Mouse (Mus musculus): ENCODE results near the gene Mrps14.

Mrps14 gene

DNA sequence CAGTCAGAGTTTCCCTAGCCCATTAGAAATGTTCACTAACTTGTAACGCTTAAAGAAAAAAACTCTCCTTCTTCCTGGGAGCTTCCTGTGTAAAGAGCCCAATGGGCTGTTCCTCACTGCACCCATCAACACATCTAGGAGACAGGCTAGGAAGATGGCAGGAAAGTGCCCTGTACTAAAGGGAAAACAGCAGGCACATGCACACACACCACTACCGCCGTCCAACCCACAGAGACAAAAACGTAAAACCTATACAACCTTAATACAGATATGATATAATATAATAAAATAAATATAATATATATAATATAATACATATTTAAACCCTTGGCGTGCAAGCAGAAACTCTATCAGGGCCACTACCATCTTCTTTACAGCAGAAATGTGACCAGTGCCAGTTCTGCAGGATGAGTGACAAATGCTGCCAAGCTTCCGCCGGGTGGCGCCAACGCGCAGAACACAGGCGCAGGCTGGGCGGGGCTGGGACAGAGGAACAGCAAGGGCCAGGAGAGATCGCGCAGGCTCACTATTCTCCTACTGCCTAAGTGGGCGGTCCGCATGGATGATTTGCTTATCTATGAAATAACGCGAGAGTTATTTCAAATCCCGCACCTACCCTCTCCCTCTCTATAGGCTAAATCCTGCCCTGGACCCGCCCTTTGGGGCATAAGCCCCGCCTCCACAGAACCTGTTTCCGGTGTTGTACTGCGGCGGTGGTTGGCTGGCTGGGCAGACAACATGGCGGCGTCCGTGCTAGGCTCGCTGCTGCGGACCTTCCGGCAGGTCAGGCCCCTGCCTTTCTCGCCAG, at the start of gene Mrps14:
Mrps14 (plus strand) TSS at position 687 of the 808 bp plus-strand sequence.
- peak; percentile 99 for DNase-seq

DNA sequence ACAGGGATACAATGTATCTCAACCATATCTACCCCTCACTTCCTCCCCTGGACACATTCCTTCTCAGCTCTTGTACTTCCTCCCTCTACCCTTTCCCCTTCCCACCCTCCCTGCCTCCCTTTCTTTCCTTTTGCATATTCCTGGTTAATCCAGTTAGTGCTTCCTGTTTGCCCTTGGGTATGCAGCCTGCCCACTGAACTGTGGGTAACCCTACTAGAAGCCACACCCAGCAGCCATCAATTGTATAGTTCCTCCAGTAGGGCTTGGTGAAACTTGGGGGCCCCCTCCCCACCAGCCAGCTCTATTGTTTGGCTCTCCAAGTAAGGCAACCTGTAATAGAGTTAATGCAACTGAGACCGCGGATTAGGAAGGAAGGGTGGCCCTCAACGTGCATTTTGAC, 49.4 kb upstream of the Mrps14 start:
- DNase-seq, result no peak

DNA sequence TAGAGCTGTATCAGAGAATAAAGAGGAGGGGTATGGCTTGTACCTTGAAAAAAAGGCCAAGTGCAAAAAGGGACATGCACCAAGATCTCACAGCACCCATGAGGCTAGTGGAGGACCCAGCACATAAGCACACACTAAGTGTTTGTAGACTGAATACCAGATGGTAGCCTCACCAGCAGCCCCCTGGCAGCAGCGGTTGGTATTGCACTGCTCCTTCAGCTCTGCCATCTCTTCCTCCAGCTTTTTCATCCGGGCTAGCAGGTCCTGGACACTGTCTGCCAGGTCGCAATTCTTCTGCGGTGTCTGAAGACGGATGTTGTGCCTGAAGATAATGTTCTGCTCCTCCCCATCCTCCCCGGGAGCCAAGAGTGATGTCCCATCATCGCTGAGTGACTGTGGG, 47.7 kb upstream of the Mrps14 start:
- DNase-seq, result no peak

DNA sequence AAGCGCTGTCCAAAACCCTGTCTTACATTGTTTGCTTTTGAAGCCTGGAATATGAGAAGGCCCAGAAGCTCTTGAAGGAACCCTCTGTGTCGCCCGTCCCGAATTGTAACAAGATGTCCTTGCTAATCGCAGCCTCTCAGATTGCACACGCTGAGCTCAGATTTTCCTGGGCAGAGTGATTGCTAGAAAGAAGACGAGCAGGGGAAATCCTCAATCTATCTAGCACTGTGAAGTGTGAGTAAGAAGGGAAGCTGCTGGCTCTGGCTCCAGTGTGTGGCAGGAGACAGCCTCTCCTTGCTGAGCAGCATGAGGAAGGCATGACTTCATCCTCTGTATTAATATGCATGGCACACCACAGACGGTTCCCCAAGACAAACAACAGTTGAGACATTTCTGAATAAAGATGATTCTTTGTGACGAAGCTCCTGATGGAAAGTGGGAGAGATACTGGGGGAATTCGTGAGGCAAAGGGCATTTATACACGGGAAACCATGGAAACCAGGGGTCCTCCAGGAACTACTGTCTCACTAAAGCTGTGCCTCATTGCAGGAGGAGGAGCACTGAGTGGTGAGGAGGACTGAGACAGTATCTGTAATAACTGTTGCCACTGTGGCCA, 45.6 kb upstream of the Mrps14 start:
- no peak for DNase-seq

DNA sequence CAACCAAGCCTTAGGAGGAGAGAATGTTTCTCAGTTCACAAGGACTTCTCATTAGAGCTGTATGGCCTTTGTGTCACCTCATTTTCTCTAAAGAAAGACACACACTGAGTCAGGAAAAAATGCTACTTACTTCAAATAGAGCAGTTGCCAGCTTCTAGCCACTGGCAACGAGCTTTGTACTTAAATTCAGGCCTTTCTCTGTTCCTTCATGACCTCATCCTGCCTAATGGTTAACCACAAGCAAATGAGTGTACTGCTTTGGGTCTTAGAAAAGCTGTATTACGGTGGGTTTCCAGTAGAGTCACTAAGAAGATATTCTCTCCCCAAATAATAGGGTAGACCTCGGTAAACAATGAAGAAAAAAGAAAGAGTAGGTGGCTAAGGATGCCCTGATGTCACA, 44.3 kb upstream of the Mrps14 start:
- no peak for DNase-seq

DNA sequence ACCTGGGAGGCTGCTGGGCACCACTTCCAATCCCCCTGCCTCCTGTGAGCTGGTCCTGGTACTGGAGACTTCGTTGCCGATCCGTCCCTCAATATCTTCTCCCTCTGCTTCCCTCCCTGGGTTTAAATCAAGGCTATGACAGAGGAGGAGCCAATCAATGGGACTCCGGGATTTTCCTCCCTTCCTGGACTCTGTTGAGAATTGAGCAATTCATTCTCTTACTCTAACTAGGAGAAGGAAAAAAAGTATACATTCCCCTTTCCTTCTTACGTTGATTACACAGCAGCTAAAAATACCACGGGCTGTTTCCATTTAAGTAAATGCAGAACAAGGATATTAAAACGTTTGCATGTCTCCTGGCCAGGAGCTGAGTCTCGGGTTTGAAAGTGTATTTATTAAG, 41.5 kb upstream of the Mrps14 start, which contains the start of gene Tnn:
Tnn (minus strand) TSS at position 101 of the 400 bp plus-strand sequence.
- no peak for DNase-seq

DNA sequence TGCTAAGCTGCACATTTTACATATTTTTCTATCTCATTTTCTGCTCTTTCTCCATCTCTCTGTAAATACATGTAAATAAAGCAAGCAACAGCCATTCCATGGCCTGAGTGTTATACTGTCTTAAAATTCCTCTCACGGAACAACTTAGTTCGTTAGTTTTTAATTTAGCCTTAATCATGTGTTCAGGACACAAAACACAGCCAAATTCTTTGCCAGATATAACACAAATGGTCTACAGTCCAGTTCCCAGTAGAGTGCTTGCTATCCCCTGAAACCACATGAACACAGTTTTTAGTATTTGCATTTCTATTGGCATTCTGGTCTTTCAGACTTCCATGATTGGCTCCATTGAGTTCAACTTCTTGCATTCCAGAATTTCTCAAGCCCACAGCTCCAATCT, 36.8 kb upstream of the Mrps14 start:
- DNase-seq, result no peak

DNA sequence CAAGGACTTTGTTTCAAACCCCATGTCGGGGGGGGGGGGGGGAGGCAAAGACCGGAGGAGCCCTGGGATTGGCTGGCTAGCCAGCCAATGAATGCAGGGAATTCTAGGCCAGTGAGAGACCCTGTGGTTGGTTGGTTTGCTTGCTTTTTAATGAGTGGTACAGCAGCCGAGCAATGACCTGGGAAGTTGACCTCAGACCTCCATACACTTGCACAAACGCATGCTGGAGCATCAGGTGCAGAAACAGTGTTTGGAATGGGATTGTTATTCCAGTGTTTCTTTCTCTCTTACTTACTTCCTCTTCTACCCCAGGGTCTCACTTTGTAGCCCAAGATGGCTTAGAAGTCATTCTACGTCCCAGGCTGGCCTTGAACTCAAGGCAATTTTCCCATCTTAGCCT, 28.4 kb upstream of the Mrps14 start:
- DNase-seq, result no peak

DNA sequence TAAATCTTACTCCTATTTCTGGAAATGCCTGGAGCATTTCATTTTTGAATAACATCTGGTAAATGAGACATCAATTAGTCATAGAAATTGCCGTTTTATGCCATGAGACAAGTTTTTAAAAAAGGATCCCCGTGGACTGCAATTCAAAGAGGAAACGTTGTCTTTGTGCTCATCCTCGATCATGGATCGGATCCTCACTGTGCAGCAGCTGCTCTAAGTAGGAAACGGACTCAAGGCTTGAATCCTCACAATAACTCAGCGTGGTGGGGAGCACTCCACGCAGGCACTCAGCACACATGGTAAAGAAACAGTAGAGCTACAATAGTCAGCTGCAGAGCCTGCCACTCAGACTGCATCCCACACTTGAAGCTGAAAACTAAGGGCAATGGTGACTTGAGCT, 18.1 kb upstream of the Mrps14 start:
- DNase-seq, result no peak

DNA sequence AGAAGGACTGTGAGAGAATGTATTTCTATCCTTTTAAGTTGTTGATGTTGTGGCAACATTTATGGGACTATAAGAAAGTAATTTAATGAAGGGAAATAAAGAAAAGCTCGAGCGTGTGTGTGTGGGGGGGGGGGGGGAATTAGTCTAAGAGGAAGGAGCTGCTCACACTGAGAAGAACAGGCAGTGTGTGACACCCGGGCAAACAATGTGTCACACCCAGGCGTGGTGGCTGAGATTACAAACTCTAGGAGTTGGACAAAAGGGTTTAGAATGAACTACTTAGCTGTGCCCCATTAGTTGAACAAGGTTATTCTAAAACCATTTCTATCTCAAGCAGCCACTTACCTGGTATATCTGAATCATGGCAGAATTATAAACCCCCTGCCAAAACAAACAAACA, 13.8 kb upstream of the Mrps14 start:
- no peak for DNase-seq

DNA sequence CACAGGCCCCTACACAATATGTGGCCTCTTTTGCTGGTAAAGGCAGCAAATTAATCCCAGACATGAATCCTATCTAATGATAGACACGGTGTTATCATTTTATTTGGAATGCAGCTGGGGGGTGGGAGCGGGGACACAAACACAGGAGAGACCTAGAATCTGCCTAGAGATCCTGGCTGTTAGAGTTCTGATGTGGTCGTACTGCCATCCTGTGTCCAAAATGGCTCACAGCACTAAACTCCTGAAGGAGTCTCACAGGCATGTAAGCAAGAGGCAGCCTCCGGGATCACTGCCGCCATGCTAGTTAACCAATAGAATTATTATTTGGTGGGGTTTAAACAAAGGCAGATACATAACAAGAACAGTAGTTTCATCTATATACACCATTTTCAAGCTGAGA, 10.5 kb upstream of the Mrps14 start:
- DNase-seq, result peak; percentile 8

DNA sequence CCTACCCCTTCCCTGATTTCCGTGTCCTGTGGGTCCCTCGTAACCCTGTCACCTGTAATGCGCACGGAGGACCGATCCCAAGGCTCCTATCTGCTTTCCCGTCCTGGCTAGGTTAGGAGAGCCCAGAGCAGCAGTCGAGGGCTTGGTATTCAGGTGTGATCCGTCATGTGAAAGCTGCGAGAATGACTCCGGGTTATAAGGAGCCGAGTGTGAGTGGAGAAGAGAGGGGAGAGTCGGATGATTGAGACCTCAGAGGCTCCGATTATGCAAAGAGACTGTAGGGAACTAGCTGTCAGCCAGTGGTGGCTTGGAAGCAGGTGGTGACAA, 285 bp downstream of the Mrps14 start:
- no peak for DNase-seq

DNA sequence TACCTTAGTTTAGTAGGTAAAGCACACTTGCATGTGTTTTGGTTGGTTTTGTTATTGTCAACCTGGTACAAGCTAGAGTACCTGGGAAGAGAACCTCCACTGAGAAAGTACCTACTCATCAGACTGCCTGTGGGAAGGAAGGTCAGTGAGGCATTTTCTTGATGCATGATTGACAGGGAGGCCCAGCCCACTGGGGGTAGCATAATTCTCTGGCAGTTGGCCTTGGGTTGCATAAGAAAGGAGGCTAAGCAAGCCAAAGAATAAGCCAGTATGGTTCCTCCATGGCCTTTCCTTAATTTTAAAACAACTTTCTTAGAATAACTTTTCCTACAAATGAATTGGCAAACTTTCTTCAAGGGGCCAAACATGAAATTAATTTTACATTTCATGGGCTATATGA, 10.5 kb downstream of the Mrps14 start:
- DNase-seq, result no peak

DNA sequence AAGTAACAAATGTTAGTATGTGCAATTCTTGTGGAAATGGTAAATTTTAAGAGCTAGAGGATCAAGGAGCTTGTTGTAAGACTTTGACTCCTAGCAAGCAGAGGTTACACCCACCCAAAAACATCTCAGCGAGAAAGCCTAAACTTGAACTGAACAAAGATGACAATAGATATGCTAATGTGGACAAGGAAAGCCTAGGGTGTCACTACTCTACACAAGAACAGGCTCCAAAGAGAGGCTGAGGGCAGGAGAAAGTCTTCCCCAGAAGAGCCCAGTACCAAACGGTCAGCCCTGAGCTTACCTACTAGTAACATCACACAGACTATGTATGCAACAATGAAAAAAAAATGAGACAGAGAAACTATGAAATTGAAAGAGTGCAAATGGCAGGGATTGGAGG, 14.8 kb downstream of the Mrps14 start:
- no peak for DNase-seq

DNA sequence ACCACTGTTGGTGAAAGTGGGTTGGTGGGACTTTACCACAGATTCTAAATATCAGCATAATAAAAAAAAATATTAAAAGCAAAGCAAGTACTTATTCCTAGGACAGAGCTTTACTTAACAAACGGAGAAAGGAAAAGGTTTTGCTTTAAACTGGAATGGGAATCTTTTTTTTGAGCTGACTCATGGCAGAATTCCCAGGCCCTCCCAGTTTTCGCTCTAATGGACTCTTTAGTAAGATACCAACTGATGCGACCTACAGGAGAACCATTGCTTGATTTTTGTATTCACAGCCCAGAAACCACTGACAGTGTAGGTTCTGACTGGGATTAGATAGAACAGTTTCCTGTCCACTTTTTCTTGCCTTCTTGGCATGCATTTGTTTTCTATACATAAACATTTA, 15.6 kb downstream of the Mrps14 start:
- DNase-seq, result no peak

DNA sequence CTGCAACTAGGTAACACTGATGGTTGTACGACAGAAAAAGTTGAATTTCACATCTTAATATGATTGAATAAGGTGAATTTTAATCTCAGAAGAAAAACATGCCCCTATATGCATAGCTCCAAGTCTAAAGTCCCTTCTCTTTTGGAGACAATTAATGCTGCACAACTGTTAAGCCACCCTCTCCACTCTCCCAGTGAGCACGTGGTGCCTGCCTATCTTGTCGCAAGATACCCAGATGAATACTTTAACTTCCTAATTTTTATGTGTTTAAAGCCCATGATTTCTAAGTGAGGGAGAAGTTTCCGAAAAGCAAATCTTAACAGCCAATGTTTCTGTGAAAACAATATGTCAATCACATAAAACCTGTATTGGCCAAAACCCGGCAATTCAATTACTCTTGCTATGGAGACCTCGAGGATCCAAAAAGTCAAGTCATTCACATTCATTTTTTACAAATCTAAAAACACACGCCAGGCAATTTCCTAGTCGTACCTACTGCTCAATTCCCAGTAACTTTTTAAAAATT, 16.6 kb downstream of the Mrps14 start:
- DNase-seq, result no peak

DNA sequence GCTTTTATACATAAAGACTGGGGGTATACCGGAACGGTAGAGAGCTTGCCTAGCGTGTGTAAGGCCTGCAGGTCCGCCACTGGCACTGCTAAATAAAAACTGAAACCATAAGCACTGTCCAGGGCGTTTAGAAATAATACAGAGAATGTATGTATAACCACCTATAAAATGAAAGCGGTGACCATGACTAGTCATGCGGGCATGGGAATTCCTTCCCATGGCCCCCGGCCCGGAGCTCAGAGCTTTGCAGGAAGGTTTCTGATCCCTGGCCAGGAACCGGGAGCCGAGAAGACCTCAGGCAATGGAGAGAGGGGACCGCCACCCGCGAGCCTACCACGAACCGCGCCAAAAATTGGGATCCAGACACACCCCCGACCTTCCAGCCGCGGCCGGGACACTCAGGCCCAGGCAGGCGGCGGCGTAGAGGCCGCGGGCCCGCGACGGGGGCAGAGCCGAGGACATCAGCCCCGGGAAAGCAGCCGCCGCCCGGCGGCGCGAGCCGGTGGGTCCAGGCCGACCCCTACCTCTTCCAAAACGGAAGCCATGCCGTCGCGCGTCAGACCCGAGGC, 17.2 kb downstream of the Mrps14 start:
- DNase-seq, result no peak

DNA sequence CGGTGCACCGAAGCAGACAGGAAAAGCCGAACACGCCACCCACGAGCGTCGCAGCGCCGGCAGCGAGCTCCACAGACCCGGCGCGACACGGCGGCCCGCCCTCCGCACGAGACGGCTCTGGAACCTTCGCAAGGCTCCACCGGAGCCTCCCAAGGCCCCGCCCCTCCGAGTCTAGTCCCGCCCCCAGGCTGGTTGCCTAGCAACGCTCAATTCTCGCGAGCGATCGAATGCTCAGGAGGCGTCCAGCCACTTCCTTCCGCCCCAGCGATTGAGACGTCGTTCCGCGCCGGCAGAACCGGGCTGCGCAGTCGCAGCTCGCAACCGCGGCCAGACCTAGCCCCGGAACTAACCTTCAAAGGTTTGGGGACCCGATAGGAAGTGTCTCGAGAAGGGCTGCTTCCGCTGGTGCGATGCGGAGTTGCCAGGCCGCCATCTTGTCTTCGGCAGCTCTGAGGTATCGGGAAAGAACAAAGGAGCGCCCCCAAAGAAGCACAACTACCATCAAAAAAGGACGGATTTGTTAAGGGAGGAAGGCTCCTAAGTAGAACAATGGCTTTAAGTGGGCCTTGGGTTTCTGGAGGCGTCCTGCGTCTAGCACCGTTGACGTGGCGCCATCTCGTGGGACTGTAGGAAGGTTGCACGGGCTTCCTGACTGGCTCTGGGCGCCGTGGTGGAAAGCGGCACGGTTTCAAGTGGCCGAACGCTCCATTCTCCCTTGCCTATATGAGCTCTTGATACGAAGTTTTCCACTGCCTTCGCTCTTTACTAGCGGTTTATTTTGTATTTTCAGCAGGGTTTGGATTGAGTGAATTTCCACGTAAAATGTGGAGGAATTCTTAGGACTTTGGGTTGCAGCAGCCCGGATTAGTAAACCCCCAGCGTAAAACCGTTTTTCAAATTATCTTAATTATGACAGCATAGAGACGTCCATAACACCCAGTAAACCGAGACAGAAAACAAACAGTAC, 18.0 kb downstream of the Mrps14 start, which contains the start of gene Cacybp:
Cacybp (minus strand) TSS at position 173 of the 967 bp plus-strand sequence.
- DNase-seq, result peak; percentile 100

DNA sequence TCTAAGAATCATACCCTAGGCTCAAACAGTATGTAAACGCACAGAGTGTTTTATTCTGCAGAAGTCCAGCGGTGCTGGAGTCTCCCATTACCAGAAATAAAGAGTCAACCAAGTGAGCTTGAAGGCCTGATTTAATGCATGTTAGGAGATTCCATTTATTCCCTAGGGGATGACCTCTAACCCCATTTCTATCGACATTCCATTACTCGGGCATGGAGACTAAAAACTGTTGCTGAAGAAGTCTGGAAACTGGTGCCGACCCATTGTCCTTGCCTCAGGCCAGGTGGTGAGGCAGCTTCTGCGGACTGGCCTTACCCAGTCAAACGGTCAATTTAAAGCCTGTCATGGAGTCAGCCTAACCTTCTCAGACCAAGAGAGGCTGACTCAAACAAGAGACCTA, 19.2 kb downstream of the Mrps14 start:
- DNase-seq, result no peak

DNA sequence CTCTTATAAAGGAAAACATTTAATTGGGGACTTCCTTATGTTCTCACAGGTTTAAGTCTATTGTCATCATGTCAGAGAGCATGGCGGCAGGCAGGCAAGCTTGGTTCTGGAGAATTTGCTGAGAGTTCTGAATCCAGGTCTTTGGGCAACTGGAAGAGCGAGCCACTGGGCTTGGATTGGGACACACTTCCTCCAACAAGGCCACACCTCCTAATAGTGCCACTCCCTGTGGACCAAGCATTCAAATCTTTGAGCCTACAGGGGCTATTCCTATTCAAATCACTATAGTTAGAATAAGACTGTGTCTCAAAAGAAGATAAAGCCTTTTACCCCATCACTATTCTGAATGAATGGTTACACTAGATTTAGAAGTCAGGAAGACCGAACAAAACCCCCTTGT, 22.9 kb downstream of the Mrps14 start:
- no peak for DNase-seq

DNA sequence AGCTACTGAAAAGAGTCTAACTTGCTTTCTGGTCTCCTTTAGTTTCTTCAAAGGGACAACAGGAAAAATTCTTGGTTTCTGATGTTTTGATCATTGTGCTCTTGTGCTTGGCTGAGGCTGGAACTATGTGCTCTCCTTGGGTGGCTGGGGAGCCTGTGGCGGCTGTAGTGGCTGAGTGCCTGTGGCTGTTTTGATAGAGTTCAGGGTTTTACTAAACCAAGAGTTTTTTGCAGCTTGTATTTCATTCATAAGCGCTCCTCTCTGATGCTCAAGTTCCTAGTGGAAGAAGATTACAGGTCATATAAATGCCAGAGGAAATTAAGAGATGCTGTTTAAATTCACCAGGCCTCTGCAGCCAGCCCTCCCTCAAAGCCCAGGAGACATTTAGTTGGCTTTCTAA, 29.1 kb downstream of the Mrps14 start:
- DNase-seq, result no peak

DNA sequence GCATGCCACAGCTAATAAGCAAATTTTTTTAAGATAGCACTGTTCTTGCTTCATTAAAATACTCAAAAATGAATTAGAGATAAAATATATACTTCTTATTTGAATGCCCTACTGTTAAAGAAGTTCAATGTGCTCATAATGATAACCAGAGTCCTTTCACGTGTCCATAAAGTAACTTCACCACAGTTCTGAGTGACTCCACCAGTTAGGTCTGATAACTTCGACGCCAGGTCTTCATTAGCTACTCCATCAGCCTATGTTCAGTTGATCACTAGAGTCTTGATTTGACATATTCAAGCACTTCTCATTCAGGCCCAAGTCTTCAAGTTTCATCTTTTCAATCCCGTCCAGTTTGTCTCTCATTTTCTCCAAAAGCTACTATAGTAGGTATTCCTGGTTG, 32.2 kb downstream of the Mrps14 start:
- no peak for DNase-seq

DNA sequence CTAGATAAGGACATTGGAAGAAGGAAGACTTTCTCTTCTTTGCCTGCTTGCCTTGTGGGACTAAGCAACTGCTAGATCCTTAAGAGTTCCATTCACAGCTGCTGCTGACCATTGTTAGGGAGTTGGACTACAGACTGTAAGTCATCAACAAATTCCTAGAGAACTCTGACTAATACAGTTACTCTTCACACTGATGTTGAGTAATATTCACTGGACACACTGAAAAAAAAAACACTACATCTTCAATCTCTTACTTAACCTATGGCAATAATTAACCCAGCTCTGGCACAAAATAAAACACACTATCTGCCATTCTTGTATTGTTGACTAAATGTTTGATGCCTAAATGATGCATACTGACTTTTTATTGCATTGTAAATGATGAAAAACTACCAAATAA, 32.8 kb downstream of the Mrps14 start:
- DNase-seq, result no peak

Measured in thymus, postnatal 14 days (tissue).